19 mouse cellular contexts compared by ENCODE assay signal in the genomic region with DNA sequence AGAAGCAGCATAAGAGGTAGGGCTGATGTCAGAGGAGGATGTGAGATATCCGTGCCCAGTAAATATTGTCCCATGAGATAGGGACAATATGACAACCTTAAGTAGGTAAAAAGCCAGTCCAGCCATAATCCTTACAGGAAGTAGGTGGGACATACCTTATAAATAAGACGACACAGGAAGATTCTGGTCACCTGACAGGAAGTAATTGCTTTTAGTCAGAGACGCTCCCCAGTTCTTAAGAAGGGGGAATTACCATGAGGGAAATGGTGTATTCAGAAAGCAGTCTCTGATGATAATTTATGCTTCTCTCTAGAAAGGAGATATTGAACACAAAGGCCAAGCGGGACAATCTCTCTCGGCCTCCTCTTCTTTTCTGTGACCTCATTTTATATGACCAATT.
A peak's percentile ranks its signal among the peaks of the same experiment; 100 is the strongest.
DNase-seq lines count a peak whose midpoint lies in the region; ATAC-seq and TF ChIP-seq lines count a peak whose summit lies in the region.
"Had no signal": no experiment of that assay in that cellular context is flagged by ENCODE, and none has a peak within 500 bp of the region (broad histone marks: within the 10 kb centered on the region; RNA-seq: fewer than 3 reads in every experiment).

No protein-coding gene starts in this region.

- H3K27ac ChIP-seq in midbrain, postnatal 0 days (ENCODE audit: low read depth, low read length): no peak overlapping the region
- H3K27ac ChIP-seq: embryonic facial prominence, embryonic 12.5 days; forebrain, embryonic 15.5 days; heart, embryonic 15.5 days; hindbrain, embryonic 13.5 days had no signal

- WGBS in midbrain, postnatal 0 days: 79% methylated on average over 5 of the region's 5 CpGs

- no peak overlapping the region for H3K4me2 ChIP-seq in midbrain, postnatal 0 days (ENCODE audit: low read depth, low read length, poor library complexity, severe bottlenecking)
- H3K4me2 ChIP-seq: embryonic facial prominence, embryonic 12.5 days; forebrain, embryonic 15.5 days; heart, embryonic 11.5 days; heart, embryonic 15.5 days; hindbrain, embryonic 13.5 days had no signal

- no peaks in the 10 kb centered on the region for H3K4me1 ChIP-seq in midbrain, postnatal 0 days (ENCODE audit: insufficient read depth, low read length)
- H3K4me1 ChIP-seq: embryonic facial prominence, embryonic 12.5 days; forebrain, embryonic 15.5 days; heart, embryonic 15.5 days; hindbrain, embryonic 13.5 days had no signal

- no peaks in the 10 kb centered on the region for H3K27me3 ChIP-seq in splenic B cell, adult 2 months (ENCODE audit: control insufficient read depth, insufficient read depth, low read length, poor library complexity, severe bottlenecking)
- no peaks in the 10 kb centered on the region for H3K27me3 ChIP-seq in midbrain, postnatal 0 days (ENCODE audit: insufficient read depth, low read length)
- H3K27me3 ChIP-seq: embryonic facial prominence, embryonic 12.5 days; forebrain, embryonic 15.5 days; heart, embryonic 15.5 days; hindbrain, embryonic 13.5 days had no signal

- H3K36me3 ChIP-seq in splenic B cell, adult 2 months (ENCODE audit: control insufficient read depth, insufficient read depth, low read length, poor library complexity, severe bottlenecking): no peaks in the 10 kb centered on the region
- no peaks in the 10 kb centered on the region for H3K36me3 ChIP-seq in midbrain, postnatal 0 days (ENCODE audit: insufficient read depth, low read length)
- H3K36me3 ChIP-seq: embryonic facial prominence, embryonic 12.5 days; forebrain, embryonic 15.5 days; heart, embryonic 15.5 days; hindbrain, embryonic 13.5 days had no signal

- no peak for ATAC-seq in midbrain, postnatal 0 days (ENCODE audit: low FRiP score)
- ATAC-seq: forebrain, embryonic 15.5 days had no signal

- TF ChIP-seq CTCF in midbrain, postnatal 0 days (IDR thresholded peaks at IDR 0.05): no peak

- H3K4me3 ChIP-seq in midbrain, postnatal 0 days (ENCODE audit: low read depth, low read length): no peak overlapping the region
- H3K4me3 ChIP-seq: embryonic facial prominence, embryonic 12.5 days; forebrain, embryonic 15.5 days; heart, embryonic 15.5 days; hindbrain, embryonic 13.5 days had no signal

- no peaks in the 10 kb centered on the region for H3K9me3 ChIP-seq in midbrain, postnatal 0 days (ENCODE audit: low read length)
- H3K9me3 ChIP-seq: embryonic facial prominence, embryonic 12.5 days; forebrain, embryonic 15.5 days; heart, embryonic 15.5 days; hindbrain, embryonic 13.5 days had no signal

- DNase-seq in spleen, postnatal 36 days (ENCODE audit: low spot score in 2 of 2): peak; percentile 11 to 43
- no peak for DNase-seq in spleen, postnatal 14 days (ENCODE audit: low spot score in 2 of 2)
- DNase-seq in induced T-regulatory cell, adult 2 months (ENCODE audit: low read depth): peak; percentile 43
- peak; percentile 84 for DNase-seq in splenic B cell, adult 2 months (ENCODE audit: low read depth, low spot score)
- DNase-seq in layer of hippocampus, postnatal 36 days: no peak
- DNase-seq in midbrain, postnatal 0 days (ENCODE audit: low spot score): no peak
- no peak for DNase-seq in gastrocnemius, adult 8-10 months (ENCODE audit: low spot score in 2 of 2)
- DNase-seq: adrenal gland, postnatal 14 days; cerebellum, adult 11-12 months; cerebellum, adult 9-10 months; cerebellum, postnatal 25 days; gastrocnemius, postnatal 10 days; heart, adult 18-20 months; heart, postnatal 14 days had no signal

- H3K9ac ChIP-seq in midbrain, postnatal 0 days (replicated peaks; ENCODE audit: low read length, poor library complexity, severe bottlenecking): no peak overlapping the region
- H3K9ac ChIP-seq: embryonic facial prominence, embryonic 12.5 days; forebrain, embryonic 15.5 days; heart, embryonic 15.5 days; hindbrain, embryonic 13.5 days had no signal

Comparison
In these comparisons a context has a peak if more than half of its experiments do, and no peak if none do; other contexts are left out.
1. DNase-seq: peak in spleen, postnatal 36 days (2 of 2), induced T-regulatory cell, adult 2 months (single experiment) and splenic B cell, adult 2 months (single experiment); none in spleen, postnatal 14 days (0 of 2), layer of hippocampus, postnatal 36 days (0 of 2), midbrain, postnatal 0 days (single experiment) and gastrocnemius, adult 8-10 months (0 of 2).